Mouse (Mus musculus) stomach, embryonic 15.5 days (tissue): ENCODE measurements around the gene Agl. TPM values are rescaled to one million over a fixed set of nuclear protein-coding genes. Genes with fewer than 3 reads are reported as not detected.
"Not testable (repeated sequence)": the region's sequence is repeated elsewhere in the genome, so short reads cannot be mapped to it uniquely, and the experiment has no call there.

Experiments used
- ATAC-seq: fragments of 200-750 bp; cut with Nextera tagmentation; 2 replicates; pipeline ENCODE4 v1.8.0; 2017; ENCODE audit warnings: low read depth, moderate number of reproducible peaks, moderate TSS enrichment; ENCODE audit not compliant: insufficient read depth, low FRiP score
- H3K27ac ChIP-seq: fragments of 300-500 bp; sonication (generic); 2 replicates; pipeline ENCODE4 v1.5.1; 2015; ENCODE audit warnings: mild to moderate bottlenecking, inconsistent platforms
- H3K27me3 ChIP-seq: fragments of 300-500 bp; sonication (generic); replicated peaks from 2 replicates; pipeline ENCODE4 v1.6.1; 2015; ENCODE audit warnings: inconsistent platforms
- H3K36me3 ChIP-seq: fragments of 300-500 bp; sonication (generic); 2 replicates; pipeline ENCODE4 v1.6.1; 2015; ENCODE audit warnings: inconsistent platforms
- H3K4me1 ChIP-seq: fragments of 300-500 bp; sonication (generic); 2 replicates; pipeline ENCODE4 v1.6.1; 2015; ENCODE audit warnings: inconsistent platforms
- H3K4me2 ChIP-seq: fragments of 300-500 bp; sonication (generic); 2 replicates; pipeline ENCODE4 v1.6.1; 2015; ENCODE audit warnings: mild to moderate bottlenecking, inconsistent platforms
- H3K4me3 ChIP-seq: fragments of 300-500 bp; sonication (generic); replicated peaks from 2 replicates; pipeline ENCODE4 v1.5.1; 2015; ENCODE audit warnings: inconsistent platforms
- H3K9ac ChIP-seq: fragments of 300-500 bp; sonication (generic); 2 replicates; pipeline ENCODE4 v1.6.1; 2015; ENCODE audit warnings: inconsistent platforms
- H3K9me3 ChIP-seq: fragments of 300-500 bp; sonication (generic); 2 replicates; pipeline ENCODE4 v1.6.1; 2016; ENCODE audit warnings: inconsistent platforms
- WGBS: fragments of 180-500 bp; shearing (Covaris S2); methylation state at CpG from one replicate; pipeline ENCODE4 v1.1.7; 2015; 5-methylcytosine and 5-hydroxymethylcytosine counted together
- polyA plus RNA-seq: library from polyadenylated mRNA; unstranded; fragments of >200 nt; fragmentation: Nextera tagmentation; extraction: Ambion mirVana; gene quantifications from 2 replicates; pipeline ENCODE4 v1.2.1, GENCODE M21; 2015

Agl gene
- polyA plus RNA-seq, 1 experiment from 2014 or later: 14.0 TPM

- WGBS: 80% methylated on average over 2 of the region's 2 CpGs
- Histone ChIP-seq H3K4me3 (no peak overlapping the region), H3K27ac (no peak overlapping the region), H3K4me1 (0 out of 2 replicates have a peak, but pooled peaks cover 3% of the 10 kb centered on the region), H3K9ac (no peak overlapping the region), H3K4me2 (no peak overlapping the region), H3K36me3 (no peaks in the 10 kb centered on the region), H3K27me3 (no peaks in the 10 kb centered on the region), H3K9me3 (no peaks in the 10 kb centered on the region)
- ATAC-seq: no peak
Observed at GRCm38 (mm10) chr3:116812946-116813345, 5.0 kb upstream of the Agl start.

GRCm38 (mm10) chr3:116810351-116810750 lies 2.4 kb upstream of the Agl start:
- not testable (repeated sequence) for H3K9ac ChIP-seq, H3K27ac ChIP-seq, H3K4me1 ChIP-seq, H3K36me3 ChIP-seq, H3K4me2 ChIP-seq, H3K9me3 ChIP-seq, ATAC-seq, H3K4me3 ChIP-seq, H3K27me3 ChIP-seq
- WGBS: 80% methylated on average over 6 of the region's 6 CpGs

GRCm38 (mm10) chr3:116809221-116809620 lies 1.3 kb upstream of the Agl start:
- Histone ChIP-seq H3K9ac (no peak overlapping the region), H3K36me3 (no peaks in the 10 kb centered on the region), H3K4me3 (no peak overlapping the region), H3K27ac (no peak overlapping the region), H3K4me2 (peak overlapping the region; percentile 72; the same call in 1 of the 2 replicates), H3K27me3 (no peaks in the 10 kb centered on the region), H3K9me3 (no peaks in the 10 kb centered on the region), H3K4me1 (0 out of 2 replicates have a peak, but pooled peaks cover 3% of the 10 kb centered on the region)
- no peak for ATAC-seq
- 91% methylated on average over 6 of the region's 6 CpGs for WGBS

GRCm38 (mm10) chr3:116808507-116809217 lies 696 bp upstream of the Agl start:
- peak; percentile 54 for ATAC-seq
- Histone ChIP-seq H3K27ac (peak overlapping the region; percentile 92), H3K4me2 (peak overlapping the region; percentile 72), H3K27me3 (no peaks in the 10 kb centered on the region), H3K9ac (peak overlapping the region; percentile 53), H3K36me3 (no peaks in the 10 kb centered on the region), H3K9me3 (no peaks in the 10 kb centered on the region), H3K4me1 (0 out of 2 replicates have a peak, but pooled peaks cover 3% of the 10 kb centered on the region), H3K4me3 (peak overlapping the region; percentile 63)
- WGBS: 59% methylated on average over 10 of the region's 10 CpGs

- H3K9me3 ChIP-seq: no peaks in the 10 kb centered on the region
- no peak overlapping the region for H3K4me2 ChIP-seq
- no peak for ATAC-seq
- 0 out of 2 replicates have a peak, but pooled peaks cover 3% of the 10 kb centered on the region for H3K4me1 ChIP-seq
- no peak overlapping the region for H3K27ac ChIP-seq
- 83% methylated on average over 3 of the region's 3 CpGs for WGBS
- no peak overlapping the region for H3K9ac ChIP-seq
- H3K27me3 ChIP-seq: no peaks in the 10 kb centered on the region
- H3K36me3 ChIP-seq: no peaks in the 10 kb centered on the region
- no peak overlapping the region for H3K4me3 ChIP-seq
Observed at GRCm38 (mm10) chr3:116805866-116806265, 2.1 kb downstream of the Agl start.

GRCm38 (mm10) chr3:116804746-116805285 lies 3.1 kb downstream of the Agl start:
- 0 out of 2 replicates have a peak, but pooled peaks cover 3% of the 10 kb centered on the region for H3K4me1 ChIP-seq
- no peak for ATAC-seq
- no peaks in the 10 kb centered on the region for H3K36me3 ChIP-seq
- no peaks in the 10 kb centered on the region for H3K9me3 ChIP-seq
- no peak overlapping the region for H3K9ac ChIP-seq
- WGBS: 63% methylated on average over 6 of the region's 6 CpGs
- no peak overlapping the region for H3K4me3 ChIP-seq
- H3K27me3 ChIP-seq: no peaks in the 10 kb centered on the region
- no peak overlapping the region for H3K27ac ChIP-seq
- H3K4me2 ChIP-seq: no peak overlapping the region

- H3K27ac ChIP-seq: no peak overlapping the region
- no peak overlapping the region for H3K4me3 ChIP-seq
- H3K9me3 ChIP-seq: no peaks in the 10 kb centered on the region
- no peak for ATAC-seq
- H3K27me3 ChIP-seq: no peaks in the 10 kb centered on the region
- 33% methylated on average over 8 of the region's 8 CpGs for WGBS
- no peak overlapping the region for H3K4me2 ChIP-seq
- H3K4me1 ChIP-seq: no peaks in the 10 kb centered on the region
- no peaks in the 10 kb centered on the region for H3K36me3 ChIP-seq
- no peak overlapping the region for H3K9ac ChIP-seq
Observed at GRCm38 (mm10) chr3:116801755-116802154, 6.2 kb downstream of the Agl start.

- Histone ChIP-seq H3K4me3 (no peak overlapping the region), H3K4me1 (no peaks in the 10 kb centered on the region), H3K27ac (no peak overlapping the region), H3K9me3 (no peaks in the 10 kb centered on the region), H3K36me3 (no peaks in the 10 kb centered on the region), H3K4me2 (no peak overlapping the region), H3K27me3 (no peaks in the 10 kb centered on the region), H3K9ac (no peak overlapping the region)
- WGBS: 73% methylated on average over 4 of the region's 4 CpGs
- ATAC-seq: no peak
Observed at GRCm38 (mm10) chr3:116798821-116799510, 9.0 kb downstream of the Agl start.

- no peak for ATAC-seq
- no peaks in the 10 kb centered on the region for H3K4me1 ChIP-seq
Observed at GRCm38 (mm10) chr3:116788851-116789250, 19.1 kb downstream of the Agl start.

GRCm38 (mm10) chr3:116786543-116786942 lies 21.4 kb downstream of the Agl start:
- no peak overlapping the region for H3K4me2 ChIP-seq
- H3K9me3 ChIP-seq: no peaks in the 10 kb centered on the region
- H3K36me3 ChIP-seq: peaks cover 32% of the 10 kb centered on the region
- H3K27ac ChIP-seq: no peak overlapping the region
- no peaks in the 10 kb centered on the region for H3K27me3 ChIP-seq
- H3K4me3 ChIP-seq: no peak overlapping the region
- no peaks in the 10 kb centered on the region for H3K4me1 ChIP-seq
- ATAC-seq: no peak
- H3K9ac ChIP-seq: no peak overlapping the region
- 77% methylated on average over 9 of the region's 9 CpGs for WGBS

More at GRCm38 (mm10) chr3:116788851-116789250, 19.1 kb downstream of the Agl start:
- H3K9me3 ChIP-seq: no peaks in the 10 kb centered on the region
- WGBS: 84% methylated on average over 5 of the region's 5 CpGs
- H3K27ac ChIP-seq: no peak overlapping the region
- no peak overlapping the region for H3K4me3 ChIP-seq
- H3K9ac ChIP-seq: no peak overlapping the region
- H3K4me2 ChIP-seq: no peak overlapping the region
- no peaks in the 10 kb centered on the region for H3K27me3 ChIP-seq
- peaks cover 25% of the 10 kb centered on the region for H3K36me3 ChIP-seq

- H3K9me3 ChIP-seq: no peaks in the 10 kb centered on the region
- H3K9ac ChIP-seq: no peak overlapping the region
- no peak for ATAC-seq
- H3K27ac ChIP-seq: no peak overlapping the region
- 92% methylated on average over 8 of the region's 8 CpGs for whole genome bisulfite sequencing
- H3K36me3 ChIP-seq: peaks cover 40% of the 10 kb centered on the region
- H3K4me2 ChIP-seq: no peak overlapping the region
- no peak overlapping the region for H3K4me3 ChIP-seq
- no peaks in the 10 kb centered on the region for H3K27me3 ChIP-seq
- H3K4me1 ChIP-seq: no peaks in the 10 kb centered on the region
Observed at GRCm38 (mm10) chr3:116785820-116786219, 22.1 kb downstream of the Agl start.

- 93% methylated on average over 8 of the region's 8 CpGs for WGBS
- Histone ChIP-seq H3K4me3 (no peak overlapping the region), H3K9ac (no peak overlapping the region), H3K9me3 (no peaks in the 10 kb centered on the region), H3K27ac (no peak overlapping the region), H3K27me3 (no peaks in the 10 kb centered on the region), H3K36me3 (peaks cover 44% of the 10 kb centered on the region), H3K4me2 (no peak overlapping the region), H3K4me1 (no peaks in the 10 kb centered on the region)
- no peak for ATAC-seq
Observed at GRCm38 (mm10) chr3:116784811-116785210, 23.2 kb downstream of the Agl start.
